Mouse (Mus musculus): ENCODE results near the gene Dnmt3a. TPM values are rescaled to one million over a fixed set of nuclear protein-coding genes. Genes with fewer than 3 reads are reported as not detected.

The Dnmt3a gene
- total RNA-seq, 2 experiments from 2014 or later, result 75.4 to 79.8 TPM

DNA sequence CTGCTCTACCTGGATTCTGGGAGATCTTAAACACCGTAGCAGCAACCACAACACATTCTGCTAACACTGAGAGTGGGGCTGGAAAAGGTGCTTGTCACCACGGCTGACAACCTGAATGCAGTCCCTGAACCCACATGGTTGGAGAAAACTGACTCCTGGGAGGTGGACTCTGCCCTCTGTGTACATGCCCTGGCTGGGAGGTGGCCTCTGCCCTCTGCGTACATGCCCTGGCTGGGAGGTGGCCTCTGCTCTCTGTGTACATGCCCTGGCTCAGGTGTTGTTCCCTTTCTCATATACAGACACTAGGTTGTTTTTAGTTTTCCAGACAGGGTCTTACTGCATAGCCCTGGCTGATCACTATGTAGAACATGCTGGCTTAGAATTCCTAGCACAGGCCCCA, 113.6 kb downstream of the Dnmt3a start:
- no peak for DNase-seq

DNA sequence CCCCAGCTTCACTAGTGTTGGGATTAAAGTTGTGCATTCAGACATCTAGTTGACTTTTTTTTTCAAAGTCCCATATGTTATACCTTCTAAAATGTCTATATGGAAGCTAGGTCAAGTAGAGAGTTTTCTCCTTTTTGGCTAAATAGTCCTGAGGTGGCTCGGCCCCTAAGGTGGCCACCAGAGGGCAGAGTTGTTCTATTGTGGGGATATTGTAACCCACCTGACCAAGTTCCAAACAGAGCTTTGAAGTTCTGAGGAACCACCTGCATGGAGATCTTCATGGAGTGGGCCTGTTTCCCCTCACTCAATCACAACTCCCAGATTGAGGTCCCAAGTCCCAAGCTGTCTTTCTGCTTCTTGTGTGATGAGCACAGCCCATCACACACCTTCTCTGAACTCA, 120.3 kb downstream of the Dnmt3a start:
- peak; percentile 37 to 64 for DNase-seq

- DNase-seq, result peak; percentile 31 to 45
Observed at GRCm38 (mm10) chr12:3928841-3929240, 123.0 kb downstream of the Dnmt3a start.

- peak; percentile 49 to 63 for DNase-seq
Observed at GRCm38 (mm10) chr12:3930090-3930865, 124.5 kb downstream of the Dnmt3a start.

DNA sequence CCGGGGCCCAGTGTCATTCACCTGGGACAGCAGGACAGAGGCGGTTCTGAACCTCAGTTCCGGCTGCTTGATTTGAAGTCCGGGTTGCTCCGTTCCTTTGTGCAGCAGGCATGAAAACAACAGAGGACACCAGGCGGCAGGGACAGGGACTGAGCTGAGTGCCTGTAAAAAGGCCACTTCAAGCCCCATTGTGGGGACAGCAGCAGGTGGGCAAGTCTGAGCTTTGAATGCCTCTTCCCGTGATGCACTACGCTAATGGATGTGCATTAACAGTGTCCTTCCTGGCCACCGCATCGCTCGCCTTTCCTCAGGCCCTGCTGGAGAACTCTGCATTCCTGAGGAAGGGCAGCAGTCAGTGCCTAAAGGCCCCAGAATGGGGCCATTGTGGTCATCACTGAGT, 136.2 kb downstream of the Dnmt3a start:
- DNase-seq, result no peak

- DNase-seq, result no peak
Observed at GRCm38 (mm10) chr12:3944454-3945073, 138.8 kb downstream of the Dnmt3a start.

- DNase-seq, result no peak
Observed at GRCm38 (mm10) chr12:3947503-3947902, 141.7 kb downstream of the Dnmt3a start.

DNA sequence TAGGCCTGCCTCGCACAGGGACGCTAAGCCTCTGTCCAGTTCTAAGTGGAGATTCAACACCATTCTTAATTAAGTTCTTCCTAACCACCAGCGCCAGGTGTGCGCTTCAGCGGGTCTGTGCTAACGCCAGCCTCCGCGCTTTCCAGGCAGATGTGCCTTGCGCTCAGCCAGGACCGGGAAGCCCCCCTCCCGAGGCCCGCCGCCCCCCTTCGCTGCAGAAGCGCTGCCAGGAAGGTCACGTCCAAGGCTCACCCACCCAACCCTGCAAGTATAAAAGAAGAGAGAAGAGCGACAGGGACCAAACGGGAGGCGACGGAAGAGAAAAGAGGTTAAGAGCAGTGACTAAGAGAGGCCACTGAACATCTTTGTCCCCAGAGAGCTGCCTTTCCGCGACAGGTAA, 148.8 kb downstream of the Dnmt3a start, which contains the start of gene Pomc:
Gene Pomc, plus strand, starts transcription at position 301 of the 400 bp plus-strand sequence.
- DNase-seq, result no peak

- DNase-seq, result no peak
Observed at GRCm38 (mm10) chr12:3955371-3955770, 149.6 kb downstream of the Dnmt3a start.

GRCm38 (mm10) chr12:3956351-3956750, 150.5 kb downstream of the Dnmt3a start:
- DNase-seq, result no peak

DNA sequence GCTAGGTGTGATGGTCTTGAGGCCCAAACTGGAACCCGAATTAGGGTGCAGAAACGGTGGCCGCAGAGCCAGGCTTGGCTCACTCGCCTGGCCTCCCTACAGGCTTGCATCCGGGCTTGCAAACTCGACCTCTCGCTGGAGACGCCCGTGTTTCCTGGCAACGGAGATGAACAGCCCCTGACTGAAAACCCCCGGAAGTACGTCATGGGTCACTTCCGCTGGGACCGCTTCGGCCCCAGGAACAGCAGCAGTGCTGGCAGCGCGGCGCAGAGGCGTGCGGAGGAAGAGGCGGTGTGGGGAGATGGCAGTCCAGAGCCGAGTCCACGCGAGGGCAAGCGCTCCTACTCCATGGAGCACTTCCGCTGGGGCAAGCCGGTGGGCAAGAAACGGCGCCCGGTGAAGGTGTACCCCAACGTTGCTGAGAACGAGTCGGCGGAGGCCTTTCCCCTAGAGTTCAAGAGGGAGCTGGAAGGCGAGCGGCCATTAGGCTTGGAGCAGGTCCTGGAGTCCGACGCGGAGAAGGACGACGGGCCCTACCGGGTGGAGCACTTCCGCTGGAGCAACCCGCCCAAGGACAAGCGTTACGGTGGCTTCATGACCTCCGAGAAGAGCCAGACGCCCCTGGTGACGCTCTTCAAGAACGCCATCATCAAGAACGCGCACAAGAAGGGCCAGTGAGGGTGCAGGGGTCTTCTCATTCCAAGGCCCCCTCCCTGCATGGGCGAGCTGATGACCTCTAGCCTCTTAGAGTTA, 154.2 kb downstream of the Dnmt3a start:
- DNase-seq, result peak; percentile 86

- no peak for DNase-seq
Observed at GRCm38 (mm10) chr12:3960553-3960952, 154.7 kb downstream of the Dnmt3a start.

Other genes with a start within 250 kb of the Dnmt3a start
- gene Dtnb, start 233.6 kb upstream of the Dnmt3a start, total RNA-seq (2021), result 100 to 1,000 TPM; 116 to 118 TPM
- gene Pomc, start 148.9 kb downstream of the Dnmt3a start, total RNA-seq (2021), result 1 to 10 TPM; 1.5 to 1.9 TPM
- 10 to 100 TPM; 89.9 to 91.7 TPM for gene Efr3b, start 232.9 kb downstream of the Dnmt3a start, total RNA-seq (2021)

All from layer of hippocampus, postnatal 36 days (tissue).